10 mouse cellular contexts compared by ENCODE assay signal in the genomic region with DNA sequence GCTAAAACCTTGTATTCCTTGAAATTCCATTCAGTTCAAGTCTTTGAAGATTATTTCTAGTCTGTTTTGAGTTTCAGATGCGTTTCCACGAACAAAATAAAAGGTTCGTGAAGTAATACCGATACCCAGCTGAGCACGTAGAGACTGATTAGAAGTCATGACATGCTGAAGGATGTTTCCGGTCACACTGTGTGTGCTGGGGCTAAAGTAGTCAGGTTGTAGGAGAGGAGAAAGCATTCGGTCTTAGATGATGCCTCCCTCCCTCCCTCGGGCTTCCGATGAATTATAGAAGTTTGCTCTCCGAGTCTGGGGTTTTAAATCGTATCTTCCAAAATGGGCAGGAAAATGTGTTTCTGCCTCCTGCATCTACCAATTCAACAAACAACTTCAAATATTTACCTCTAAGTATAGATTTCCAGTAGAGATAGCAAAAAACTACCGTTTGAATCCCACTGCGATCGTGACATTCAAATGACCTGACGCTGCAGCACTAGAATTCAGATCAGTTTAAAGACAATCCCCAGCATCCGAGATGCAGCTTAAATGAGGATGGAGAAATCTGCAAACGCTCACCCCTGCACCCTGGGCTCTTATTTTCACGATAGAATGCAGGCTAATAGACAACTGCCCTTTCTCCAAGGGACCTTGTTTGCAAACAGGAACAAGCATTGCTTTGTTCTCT. TPM values are rescaled to one million over a fixed set of nuclear protein-coding genes. Genes with fewer than 3 reads are reported as not detected.
DNase-seq lines count a peak whose midpoint lies in the region; ATAC-seq and TF ChIP-seq lines count a peak whose summit lies in the region.
"Had no signal": no experiment of that assay in that cellular context is flagged by ENCODE, and none has a peak within 500 bp of the region (broad histone marks: within the 10 kb centered on the region; RNA-seq: fewer than 3 reads in every experiment).

No protein-coding gene starts in this region.

- no peaks in the 10 kb centered on the region for H3K27me3 ChIP-seq in heart, postnatal 0 days (ENCODE audit: control insufficient read depth, insufficient read depth, low read length)
- peaks cover 37% of the 10 kb centered on the region for H3K27me3 ChIP-seq in forebrain, embryonic 10.5 days (ENCODE audit: poor library complexity, severe bottlenecking)
- H3K27me3 ChIP-seq in limb, embryonic 12.5 days = peaks cover 8% of the 10 kb centered on the region; the same call in 1 of the 2 replicates

- TF ChIP-seq POLR2A in cortical plate, adult 2 months (IDR thresholded peaks at IDR 0.05; ENCODE audit: extremely low read depth, insufficient read depth, low read length) = no peak

- H3K4me3 ChIP-seq in heart, postnatal 0 days (ENCODE audit: low read depth, low read length) = peak overlapping the region; percentile 16; the same call in 1 of the 2 replicates
- peak overlapping the region; percentile 29 for H3K4me3 ChIP-seq in cortical plate, adult 2 months (ENCODE audit: insufficient read depth, low read length)
- peak overlapping the region; percentile 38 for H3K4me3 ChIP-seq in forebrain, embryonic 10.5 days
- H3K4me3 ChIP-seq in limb, embryonic 12.5 days (replicated peaks) = no peak overlapping the region

- H3K27ac ChIP-seq in heart, postnatal 0 days (ENCODE audit: low read depth) = no peak overlapping the region
- peak overlapping the region; percentile 27; the same call in 1 of the 2 replicates for H3K27ac ChIP-seq in cortical plate, adult 2 months (ENCODE audit: insufficient read depth, low read length)
- H3K27ac ChIP-seq in forebrain, embryonic 10.5 days = no peak overlapping the region
- no peak overlapping the region for H3K27ac ChIP-seq in limb, embryonic 12.5 days

- no peak for TF ChIP-seq CTCF in heart, postnatal 0 days (IDR thresholded peaks at IDR 0.05; ENCODE audit: low read depth)
- TF ChIP-seq CTCF in cortical plate, adult 2 months (IDR thresholded peaks at IDR 0.05; ENCODE audit: extremely low read depth, insufficient read depth, low read length) = no peak

- TF ChIP-seq EP300 in heart, postnatal 0 days (IDR thresholded peaks at IDR 0.05; ENCODE audit: low read depth) = no peak

- H3K4me2 ChIP-seq in heart, postnatal 0 days (ENCODE audit: low read depth, low read length) = peak overlapping the region; percentile 37
- peak overlapping the region; percentile 44 for H3K4me2 ChIP-seq in limb, embryonic 12.5 days

- no peak for ATAC-seq in heart, postnatal 0 days (ENCODE audit: insufficient read depth, low read depth)
- no peak for ATAC-seq in limb, embryonic 12.5 days (ENCODE audit: insufficient number of reproducible peaks, insufficient read depth, low FRiP score, low TSS enrichment, low read depth)
- no peak for ATAC-seq in megakaryocyte progenitor cell, adult 5-6 weeks (replicated peaks; ENCODE audit: poor library complexity)

- no peaks in the 10 kb centered on the region for H3K9me3 ChIP-seq in heart, postnatal 0 days (replicated peaks; ENCODE audit: control insufficient read depth, low read length)
- no peaks in the 10 kb centered on the region for H3K9me3 ChIP-seq in forebrain, embryonic 10.5 days
- H3K9me3 ChIP-seq in limb, embryonic 12.5 days = no peaks in the 10 kb centered on the region

- no peak overlapping the region for H3K9ac ChIP-seq in heart, postnatal 0 days (replicated peaks; ENCODE audit: low read depth, low read length)
- H3K9ac ChIP-seq in limb, embryonic 12.5 days (replicated peaks) = no peak overlapping the region

- no peak for DNase-seq in heart, postnatal 0 days (ENCODE audit: low spot score)
- no peak for DNase-seq in heart, adult 11 months
- no peak for DNase-seq in forebrain, embryonic 10.5 days (ENCODE audit: extremely low spot score, low spot score)
- DNase-seq in ovary, postnatal 36 days (ENCODE audit: low spot score) = no peak
- DNase-seq in spleen, postnatal 10 days (ENCODE audit: low spot score in 2 of 2) = no peak
- DNase-seq: gastrocnemius, postnatal 36 days; right cerebral cortex, postnatal 14 days had no signal

- peaks cover 14% of the 10 kb centered on the region; the same call in 1 of the 2 replicates for H3K4me1 ChIP-seq in heart, postnatal 0 days (ENCODE audit: control insufficient read depth, insufficient read depth)
- peaks cover 2% of the 10 kb centered on the region; the same call in 1 of the 2 replicates for H3K4me1 ChIP-seq in cortical plate, adult 2 months (ENCODE audit: control insufficient read depth, insufficient read depth, low read length)
- H3K4me1 ChIP-seq in forebrain, embryonic 10.5 days = peaks cover 12% of the 10 kb centered on the region
- H3K4me1 ChIP-seq in limb, embryonic 12.5 days (replicated peaks) = peaks cover 9% of the 10 kb centered on the region

- no peaks in the 10 kb centered on the region for H3K36me3 ChIP-seq in heart, postnatal 0 days (replicated peaks; ENCODE audit: control insufficient read depth, insufficient read depth, low read length)
- no peaks in the 10 kb centered on the region for H3K36me3 ChIP-seq in forebrain, embryonic 10.5 days (replicated peaks)
- no peaks in the 10 kb centered on the region for H3K36me3 ChIP-seq in limb, embryonic 12.5 days

- WGBS in heart, postnatal 0 days = 31% methylated on average over 18 of the region's 18 CpGs
- WGBS in forebrain, embryonic 10.5 days = 30% methylated on average over 18 of the region's 18 CpGs
- WGBS in limb, embryonic 12.5 days = 31% methylated on average over 18 of the region's 18 CpGs

RNA-seq across cellular contexts. Expression of gene Asah2, which starts 5.6 kb away (rescaled TPM):
- 12.0 and 17.6 TPM in 2 replicates for total RNA-seq in heart, postnatal 0 days (2014; rRNA removed; ENCODE audit: low replicate concordance)
- polyA plus RNA-seq in heart, postnatal 0 days (2015; fragmentation: Nextera tagmentation; extraction: Ambion mirVana) = 1.9 and 2.1 TPM in 2 replicates
- 5.8 and 6.2 TPM in 2 replicates for polyA plus RNA-seq in cortical plate, adult 2 months (2012; rRNA removed)
- polyA plus RNA-seq in forebrain, embryonic 10.5 days (2016; fragmentation: Nextera tagmentation; extraction: Ambion mirVana) = 0.25 and 0.33 TPM in 2 replicates
- 1.0 and 1.3 TPM in 2 replicates for polyA plus RNA-seq in limb, embryonic 12.5 days (2016; fragmentation: Nextera tagmentation; extraction: Ambion mirVana)
- 5.2 and 7.4 TPM in 2 replicates for total RNA-seq in megakaryocyte progenitor cell, adult 5-6 weeks (2015)
- total RNA-seq in megakaryocyte progenitor cell, adult 5-6 weeks (2017) = 8.4 and 8.5 TPM in 2 replicates
